Mouse (Mus musculus) MEL (cell line): ENCODE measurements around the gene Ing1. TPM values are rescaled to one million over a fixed set of nuclear protein-coding genes. Genes with fewer than 3 reads are reported as not detected.
A peak's percentile ranks its signal among the peaks of the same experiment; 100 is the strongest.
"Not testable (repeated sequence)": the region's sequence is repeated elsewhere in the genome, so short reads cannot be mapped to it uniquely, and the experiment has no call there.

Experiments used
- DNase-seq: peaks from one replicate; pipeline ENCODE4 v3.0.0; 2011; ENCODE audit warnings: low read depth, low spot score
- H3K27ac ChIP-seq: 2 replicates; pipeline ENCODE4 v1.5.1; 2012; ENCODE audit warnings: low read depth, mild to moderate bottlenecking, control low read depth, low read length, moderate library complexity; ENCODE audit not compliant: control insufficient read depth
- H3K27me3 ChIP-seq, 2 experiments: fragments of 150-350 bp in 1 of 2; sonication (generic) in 1 of 2; 2 replicates each; pipeline ENCODE4 v1.6.1; 2012; ENCODE audit warnings: low read length in 2 of 2, mild to moderate bottlenecking in 2 of 2, improper control_type of control experiment in 1 of 2, moderate library complexity in 1 of 2; ENCODE audit not compliant: insufficient read depth in 2 of 2, control insufficient read depth in 1 of 2
- H3K36me3 ChIP-seq, 2 experiments: 2 replicates each; pipeline ENCODE4 v1.6.1; 2012 to 2014; ENCODE audit warnings: low read length in 2 of 2, improper control_type of control experiment in 1 of 2, inconsistent platforms in 1 of 2, mild to moderate bottlenecking in 1 of 2; ENCODE audit not compliant: insufficient read depth in 2 of 2, control insufficient read depth in 1 of 2
- H3K4me1 ChIP-seq, 2 experiments: fragments of 150-350 bp in 1 of 2; sonication (generic) in 1 of 2; 2 replicates each; pipeline ENCODE4 v1.6.1; 2012; ENCODE audit warnings: low read length in 2 of 2, improper control_type of control experiment in 1 of 2, mild to moderate bottlenecking in 1 of 2; ENCODE audit not compliant: insufficient read depth in 2 of 2, control insufficient read depth in 1 of 2
- H3K4me3 ChIP-seq, 2 experiments: fragments of 150-350 bp in 1 of 2; sonication (generic) in 1 of 2; 2 replicates each; pipeline ENCODE4 v1.5.1; 2012; ENCODE audit warnings: low read depth in 2 of 2, low read length in 2 of 2, mild to moderate bottlenecking in 2 of 2, moderate library complexity in 2 of 2, control low read depth in 1 of 2, improper control_type of control experiment in 1 of 2; ENCODE audit not compliant: control insufficient read depth in 1 of 2, insufficient read depth in 1 of 2
- H3K79me2 ChIP-seq: 2 replicates; pipeline ENCODE4 v1.6.1; 2012; ENCODE audit warnings: mild to moderate bottlenecking, low read length, moderate library complexity; ENCODE audit not compliant: control insufficient read depth, poor library complexity, insufficient read depth
- H3K9ac ChIP-seq: 2 replicates; pipeline ENCODE4 v1.6.1; 2012; ENCODE audit warnings: low read depth, mild to moderate bottlenecking, control low read depth, low read length, moderate library complexity; ENCODE audit not compliant: control insufficient read depth, poor library complexity, severe bottlenecking
- H3K9me3 ChIP-seq: fragments of 150-350 bp; sonication (generic); replicated peaks from 2 replicates; pipeline ENCODE4 v1.6.1; 2012; ENCODE audit warnings: mild to moderate bottlenecking, low read length, improper control_type of control experiment, moderate library complexity; ENCODE audit not compliant: insufficient read depth
- CHD2 ChIP-seq: IDR thresholded peaks from 2 replicates; pipeline ENCODE4 v1.6.1; 2011; ENCODE audit warnings: low read length, improper control_type of control experiment
- CTCF ChIP-seq, 3 experiments: IDR thresholded peaks in 2 of 3; conservative IDR thresholded peaks in 1 of 3; 2 replicates each; pipeline ENCODE4 v1.5.1; 2011 to 2012; ENCODE audit warnings: low read length in 3 of 3, low read depth in 2 of 3, mild to moderate bottlenecking in 2 of 3, improper control_type of control experiment in 1 of 3, inconsistent platforms in 1 of 3, mixed read lengths in 1 of 3, moderate library complexity in 1 of 3; ENCODE audit not compliant: control insufficient read depth in 1 of 3, insufficient read depth in 1 of 3, poor library complexity in 1 of 3, severe bottlenecking in 1 of 3
- E2F4 ChIP-seq: IDR thresholded peaks from 2 replicates; pipeline ENCODE4 v1.6.1; 2011; ENCODE audit warnings: low read depth, low read length, improper control_type of control experiment, borderline replicate concordance
- EP300 ChIP-seq, 2 experiments: IDR thresholded peaks; 2 replicates each; pipeline ENCODE4 v1.6.1; 2011; ENCODE audit warnings: improper control_type of control experiment in 2 of 2, low read length in 2 of 2, low read depth in 1 of 2, mild to moderate bottlenecking in 1 of 2
- ETS1 ChIP-seq: IDR thresholded peaks from 2 replicates; pipeline ENCODE4 v1.6.1; 2012; ENCODE audit warnings: low read depth, mild to moderate bottlenecking, inconsistent platforms, low read length, improper control_type of control experiment, moderate library complexity
- GATA1 ChIP-seq: IDR thresholded peaks from 2 replicates; pipeline ENCODE4 v1.6.1; 2011; ENCODE audit warnings: low read depth, low read length, improper control_type of control experiment
- JUND ChIP-seq: IDR thresholded peaks from 2 replicates; pipeline ENCODE4 v1.6.1; 2011; ENCODE audit warnings: low read depth, mild to moderate bottlenecking, improper control_type of control experiment, low read length
- KAT2A ChIP-seq: conservative IDR thresholded peaks from 2 replicates; pipeline ENCODE4 v1.6.1; 2012; ENCODE audit warnings: low read depth, low read length, improper control_type of control experiment, inconsistent platforms
- MAX ChIP-seq: IDR thresholded peaks from 2 replicates; pipeline ENCODE4 v1.6.1; 2011; ENCODE audit warnings: low read length, improper control_type of control experiment
- MAZ ChIP-seq: IDR thresholded peaks from 2 replicates; pipeline ENCODE4 v1.6.1; 2012; ENCODE audit warnings: low read depth, mild to moderate bottlenecking, inconsistent platforms, low read length, improper control_type of control experiment
- MEF2A ChIP-seq: IDR thresholded peaks from 2 replicates; pipeline ENCODE4 v1.6.1; 2014; ENCODE audit warnings: low read depth, mild to moderate bottlenecking, inconsistent platforms, low read length, improper control_type of control experiment; ENCODE audit not compliant: poor library complexity, insufficient replicate concordance, severe bottlenecking; ENCODE audit errors: extremely low read depth
- MXI1 ChIP-seq: IDR thresholded peaks from 2 replicates; pipeline ENCODE4 v1.6.1; 2011; ENCODE audit warnings: mild to moderate bottlenecking, low read depth, low read length, improper control_type of control experiment
- MYB ChIP-seq: IDR thresholded peaks from 2 replicates; pipeline ENCODE4 v1.6.1; 2011; ENCODE audit warnings: mild to moderate bottlenecking, low read depth, low read length, improper control_type of control experiment
- MYC ChIP-seq: IDR thresholded peaks from 2 replicates; pipeline ENCODE4 v1.6.1; 2011; ENCODE audit warnings: low read depth, mild to moderate bottlenecking, low read length, improper control_type of control experiment, moderate library complexity
- NELFE ChIP-seq: IDR thresholded peaks from 2 replicates; pipeline ENCODE4 v1.6.1; 2011; ENCODE audit warnings: low read depth, low read length, improper control_type of control experiment
- POLR2A ChIP-seq, 2 experiments: IDR thresholded peaks; 2 replicates each; pipeline ENCODE4 v1.6.1; 2011 to 2012; ENCODE audit warnings: low read length in 2 of 2, mild to moderate bottlenecking in 2 of 2, control low read depth in 1 of 2, improper control_type of control experiment in 1 of 2, low read depth in 1 of 2, moderate library complexity in 1 of 2; ENCODE audit not compliant: control insufficient read depth in 1 of 2, insufficient read depth in 1 of 2, poor library complexity in 1 of 2
- POLR2AphosphoS2 ChIP-seq: IDR thresholded peaks from 2 replicates; pipeline ENCODE4 v1.6.1; 2011; ENCODE audit warnings: low read length, improper control_type of control experiment
- RAD21 ChIP-seq: IDR thresholded peaks from 2 replicates; pipeline ENCODE4 v1.6.1; 2011; ENCODE audit warnings: mild to moderate bottlenecking, low read depth, low read length, improper control_type of control experiment
- SIN3A ChIP-seq: IDR thresholded peaks from 2 replicates; pipeline ENCODE4 v1.6.1; 2012; ENCODE audit warnings: low read length, improper control_type of control experiment, inconsistent platforms
- TAL1 ChIP-seq: IDR thresholded peaks from 2 replicates; pipeline ENCODE4 v1.6.1; 2012; ENCODE audit warnings: mild to moderate bottlenecking, inconsistent platforms, low read length, moderate library complexity, mixed read lengths
- TBP ChIP-seq: IDR thresholded peaks from 2 replicates; pipeline ENCODE4 v1.8.0; 2011; ENCODE audit warnings: low read depth, low read length, improper control_type of control experiment
- USF2 ChIP-seq, 2 experiments: IDR thresholded peaks; 2 replicates each; pipeline ENCODE4 v1.6.1; 2011 to 2012; ENCODE audit warnings: improper control_type of control experiment in 2 of 2, low read length in 2 of 2, borderline replicate concordance in 1 of 2, inconsistent platforms in 1 of 2, low read depth in 1 of 2, mild to moderate bottlenecking in 1 of 2; ENCODE audit not compliant: insufficient read depth in 1 of 2
- ZKSCAN1 ChIP-seq: IDR thresholded peaks from 2 replicates; pipeline ENCODE4 v1.6.1; 2012; ENCODE audit warnings: low read depth, mild to moderate bottlenecking, inconsistent platforms, low read length, improper control_type of control experiment, moderate library complexity
- ZNF384 ChIP-seq: IDR thresholded peaks from 2 replicates; pipeline ENCODE4 v1.6.1; 2012; ENCODE audit warnings: low read depth, mild to moderate bottlenecking, inconsistent platforms, low read length, improper control_type of control experiment
- polyA plus RNA-seq, 2 experiments: library from polyadenylated mRNA; stranded (reverse) in 1 of 2; unstranded in 1 of 2; fragments of >175 nt in 1 of 2; fragments of >200 nt in 1 of 2; gene quantifications; 2 replicates each; pipeline versions ENCODE4 v1.2.1 to v1.2.4; 2012; ENCODE audit warnings: low replicate concordance in 2 of 2, low read depth in 1 of 2; ENCODE audit not compliant: insufficient read length in 2 of 2, insufficient read depth in 1 of 2, missing spikeins in 1 of 2
- total RNA-seq: library from RNA; depleted of rRNA; stranded (reverse); fragments of 300-350 nt; gene quantifications from 2 replicates; pipeline ENCODE4 v1.2.3, GENCODE M21; 2012

Ing1 gene
- total and polyA plus RNA-seq, 3 experiments: 35.9 to 91.0 TPM; not detected in 1

- TF ChIP-seq ZKSCAN1 (no peak), MEF2A (no peak), USF2 (IDR thresholded peaks at IDR 0.05; ENCODE audit: borderline replicate concordance in 1 of 2, insufficient read depth in 1 of 2, low read depth in 1 of 2, low read length in 2 of 2) (no peak), POLR2AphosphoS2 (peak; percentile 80; the same call in 1 of the 2 replicates), EP300 (IDR thresholded peaks at IDR 0.05; ENCODE audit: low read depth in 1 of 2, low read length in 2 of 2) (no peak), MYB (no peak), MAX (peak; percentile 63), TBP (peak; percentile 80), KAT2A (no peak; the same call in 1 of the 2 replicates), MAZ (0 out of 2 replicates have a peak, but pooled peaks have one; percentile 25), E2F4 (0 out of 2 replicates have a peak, but pooled peaks have one; percentile 16), ZNF384 (no peak), ETS1 (peak; percentile 51; the same call in 1 of the 2 replicates), SIN3A (peak; percentile 89), TAL1 (no peak), GATA1 (no peak), CHD2 (no peak), CTCF (IDR thresholded peaks at IDR 0.05 in 2 of 3, conservative IDR thresholded peaks at IDR 0.05 in 1 of 3; ENCODE audit: control insufficient read depth in 1 of 3, insufficient read depth in 1 of 3, low read depth in 2 of 3, low read length in 3 of 3, poor library complexity in 1 of 3, severe bottlenecking in 1 of 3) (no peak), MYC (peak; percentile 88), POLR2A (IDR thresholded peaks at IDR 0.05; ENCODE audit: control insufficient read depth in 1 of 2, insufficient read depth in 1 of 2, low read depth in 1 of 2, low read length in 2 of 2, poor library complexity in 1 of 2) (peak; percentile 91 to 95), RAD21 (no peak), JUND (no peak)
Measured at GRCm38 (mm10) chr8:11550281-11550948, 5.0 kb upstream of the Ing1 start, which contains the start of gene Cars2 (continued).

- H3K27ac ChIP-seq: peak overlapping the region; percentile 55
- H3K36me3 ChIP-seq: peaks cover 0 to 13% of the 10 kb centered on the region in 2 experiments; a peak in 2 of 4 replicates
- not testable (repeated sequence) for H3K27me3 ChIP-seq, H3K9me3 ChIP-seq, H3K79me2 ChIP-seq
- DNase-seq: peak; percentile 82
- H3K4me3 ChIP-seq: peak overlapping the region; percentile 71 to 77
- peaks cover 6 to 14% of the 10 kb centered on the region in 2 experiments for H3K4me1 ChIP-seq
- H3K9ac ChIP-seq: peak overlapping the region; percentile 63
- TF ChIP-seq EP300 (IDR thresholded peaks at IDR 0.05; ENCODE audit: low read depth in 1 of 2, low read length in 2 of 2) (0 out of 4 replicates have a peak, but pooled peaks of 1 of the 2 experiments have one; percentile 23), ZNF384 (peak; percentile 64), MXI1 (peak; percentile 60; the same call in 1 of the 2 replicates), TBP (0 out of 2 replicates have a peak, but pooled peaks have one; percentile 43), NELFE (0 out of 2 replicates have a peak, but pooled peaks have one; percentile 36), MAZ (0 out of 2 replicates have a peak, but pooled peaks have one; percentile 30), GATA1 (0 out of 2 replicates have a peak, but pooled peaks have one; percentile 6), SIN3A (peak; percentile 35; the same call in 1 of the 2 replicates), CTCF (IDR thresholded peaks at IDR 0.05 in 2 of 3, conservative IDR thresholded peaks at IDR 0.05 in 1 of 3; ENCODE audit: control insufficient read depth in 1 of 3, insufficient read depth in 1 of 3, low read depth in 2 of 3, low read length in 3 of 3, poor library complexity in 1 of 3, severe bottlenecking in 1 of 3) (peak in 2 of 3 experiments; percentile 27 to 48; a peak in 3 of 6 replicates)
Measured at GRCm38 (mm10) chr8:11551497-11551896, 3.9 kb upstream of the Ing1 start.
